In the genomic region with DNA sequence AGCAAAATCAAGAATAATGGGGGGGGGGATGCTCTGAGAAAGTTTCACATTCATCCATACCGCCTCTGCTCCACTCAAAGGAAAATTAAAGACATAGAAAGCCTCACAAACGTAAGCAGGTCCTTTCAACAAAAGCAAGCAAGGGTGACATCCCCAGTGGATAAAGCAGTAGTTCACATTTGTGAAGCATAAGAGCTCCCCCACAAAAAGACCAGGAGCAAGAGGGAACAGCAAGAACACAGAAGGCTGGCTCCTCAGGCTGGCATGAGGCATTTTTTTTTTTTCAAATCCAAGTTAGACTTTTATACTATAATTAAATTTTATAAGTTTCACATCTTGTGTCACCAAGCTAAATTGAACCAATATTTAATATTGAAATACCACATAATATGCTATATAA, we compare ENCODE assay signal across 15 mouse cellular contexts.
DNase-seq lines count a peak whose midpoint lies in the region; ATAC-seq and TF ChIP-seq lines count a peak whose summit lies in the region.
"Had no signal": no experiment of that assay in that cellular context is flagged by ENCODE, and none has a peak within 500 bp of the region (broad histone marks: within the 10 kb centered on the region; RNA-seq: fewer than 3 reads in every experiment).

No protein-coding gene starts in this region.

- H3K27me3 ChIP-seq in forebrain, postnatal 0 days (ENCODE audit: insufficient read depth, low read length), result no peaks in the 10 kb centered on the region
- no peaks in the 10 kb centered on the region for H3K27me3 ChIP-seq in forebrain, embryonic 16.5 days (replicated peaks; ENCODE audit: control insufficient read depth, insufficient read depth, low read length)
- no peaks in the 10 kb centered on the region for H3K27me3 ChIP-seq in midbrain, postnatal 0 days (ENCODE audit: insufficient read depth, low read length)
- H3K27me3 ChIP-seq in midbrain, embryonic 11.5 days (ENCODE audit: control insufficient read depth, insufficient read depth, low read length), result no peaks in the 10 kb centered on the region
- H3K27me3 ChIP-seq in liver, postnatal 0 days (ENCODE audit: insufficient read depth, low read length), result no peaks in the 10 kb centered on the region
- H3K27me3 ChIP-seq: midbrain, embryonic 13.5 days had no signal

- no peak overlapping the region for H3K4me2 ChIP-seq in forebrain, postnatal 0 days (ENCODE audit: low read depth)
- no peak overlapping the region for H3K4me2 ChIP-seq in forebrain, embryonic 16.5 days (ENCODE audit: low read length)
- no peak overlapping the region for H3K4me2 ChIP-seq in midbrain, postnatal 0 days (ENCODE audit: low read depth, low read length, poor library complexity, severe bottlenecking)
- H3K4me2 ChIP-seq in midbrain, embryonic 11.5 days, result no peak overlapping the region
- H3K4me2 ChIP-seq in liver, postnatal 0 days (ENCODE audit: low read depth, low read length), result no peak overlapping the region
- H3K4me2 ChIP-seq: midbrain, embryonic 13.5 days; neural tube, embryonic 13.5 days had no signal

- no peak overlapping the region for H3K27ac ChIP-seq in forebrain, postnatal 0 days (ENCODE audit: low read depth, low read length)
- H3K27ac ChIP-seq in forebrain, embryonic 16.5 days (ENCODE audit: low read length), result no peak overlapping the region
- no peak overlapping the region for H3K27ac ChIP-seq in midbrain, postnatal 0 days (ENCODE audit: low read depth, low read length)
- H3K27ac ChIP-seq in midbrain, embryonic 11.5 days (ENCODE audit: low read depth, low read length), result no peak overlapping the region
- H3K27ac ChIP-seq in liver, postnatal 0 days (ENCODE audit: low read depth), result no peak overlapping the region
- H3K27ac ChIP-seq: forebrain, embryonic 10.5 days; midbrain, embryonic 13.5 days; neural tube, embryonic 13.5 days had no signal

- H3K36me3 ChIP-seq in forebrain, postnatal 0 days (ENCODE audit: insufficient read depth), result no peaks in the 10 kb centered on the region
- H3K36me3 ChIP-seq in forebrain, embryonic 16.5 days (ENCODE audit: control insufficient read depth, insufficient read depth), result no peaks in the 10 kb centered on the region
- no peaks in the 10 kb centered on the region for H3K36me3 ChIP-seq in midbrain, postnatal 0 days (ENCODE audit: insufficient read depth, low read length)
- H3K36me3 ChIP-seq in midbrain, embryonic 11.5 days (ENCODE audit: control insufficient read depth, insufficient read depth, low read length), result no peaks in the 10 kb centered on the region
- no peaks in the 10 kb centered on the region for H3K36me3 ChIP-seq in liver, postnatal 0 days (replicated peaks; ENCODE audit: insufficient read depth, low read length)
- H3K36me3 ChIP-seq: forebrain, embryonic 10.5 days; midbrain, embryonic 13.5 days; neural tube, embryonic 13.5 days had no signal

- no peaks in the 10 kb centered on the region for H3K4me1 ChIP-seq in forebrain, postnatal 0 days (ENCODE audit: insufficient read depth)
- no peaks in the 10 kb centered on the region for H3K4me1 ChIP-seq in forebrain, embryonic 16.5 days (replicated peaks; ENCODE audit: control insufficient read depth, insufficient read depth, low read length)
- H3K4me1 ChIP-seq in midbrain, postnatal 0 days (ENCODE audit: insufficient read depth, low read length), result no peaks in the 10 kb centered on the region
- H3K4me1 ChIP-seq in midbrain, embryonic 11.5 days (ENCODE audit: control insufficient read depth, insufficient read depth, low read length), result no peaks in the 10 kb centered on the region
- no peaks in the 10 kb centered on the region for H3K4me1 ChIP-seq in liver, postnatal 0 days (ENCODE audit: insufficient read depth)
- H3K4me1 ChIP-seq: neural tube, embryonic 13.5 days had no signal

- 59% methylated on average over 2 of the region's 2 CpGs for WGBS in forebrain, postnatal 0 days
- WGBS in forebrain, embryonic 16.5 days, result 45% methylated on average over 2 of the region's 2 CpGs
- WGBS in midbrain, postnatal 0 days, result 33% methylated on average over 2 of the region's 2 CpGs
- 42% methylated on average over 2 of the region's 2 CpGs for WGBS in midbrain, embryonic 11.5 days
- WGBS in liver, postnatal 0 days (ENCODE audit: insufficient replicate concordance), result 43% methylated on average over 2 of the region's 2 CpGs

- H3K9me3 ChIP-seq in forebrain, postnatal 0 days (ENCODE audit: low read length), result no peaks in the 10 kb centered on the region
- H3K9me3 ChIP-seq in forebrain, embryonic 16.5 days (ENCODE audit: control insufficient read depth, low read length), result no peaks in the 10 kb centered on the region
- H3K9me3 ChIP-seq in midbrain, postnatal 0 days (ENCODE audit: low read length), result no peaks in the 10 kb centered on the region
- no peaks in the 10 kb centered on the region for H3K9me3 ChIP-seq in midbrain, embryonic 11.5 days (ENCODE audit: control insufficient read depth, low read length)
- H3K9me3 ChIP-seq in liver, postnatal 0 days (ENCODE audit: low read length), result no peaks in the 10 kb centered on the region
- H3K9me3 ChIP-seq: forebrain, embryonic 10.5 days; midbrain, embryonic 13.5 days; neural tube, embryonic 13.5 days had no signal

- peak; percentile 63; the same call in 1 of the 2 replicates for ATAC-seq in forebrain, postnatal 0 days
- no peak for ATAC-seq in forebrain, embryonic 16.5 days
- ATAC-seq in midbrain, postnatal 0 days (ENCODE audit: low FRiP score), result no peak
- ATAC-seq in midbrain, embryonic 11.5 days (ENCODE audit: low FRiP score), result no peak
- no peak for ATAC-seq in liver, postnatal 0 days
- ATAC-seq: midbrain, embryonic 13.5 days had no signal

- DNase-seq in forebrain, postnatal 0 days, result peak; percentile 25
- peak; percentile 34 for DNase-seq in midbrain, postnatal 0 days (ENCODE audit: low spot score)
- no peak for DNase-seq in midbrain, embryonic 11.5 days (ENCODE audit: low spot score, missing footprints)
- peak; percentile 27 to 35 for DNase-seq in cerebellum, postnatal 10 days
- DNase-seq in retina, postnatal 1 day, result peak; percentile 18
- DNase-seq in ovary, adult 18-20 months (ENCODE audit: low spot score), result no peak
- no peak for DNase-seq in liver, postnatal 0 days
- DNase-seq: heart, postnatal 36 days; kidney, adult 8-10 months; spleen, adult 18-20 months; thymus, adult 18-20 months had no signal

- peak; percentile 61 for TF ChIP-seq CTCF in forebrain, postnatal 0 days (IDR thresholded peaks at IDR 0.05; ENCODE audit: low read depth)
- TF ChIP-seq CTCF in midbrain, postnatal 0 days (IDR thresholded peaks at IDR 0.05), result peak; percentile 58
- TF ChIP-seq CTCF in liver, postnatal 0 days (IDR thresholded peaks at IDR 0.05; ENCODE audit: low read depth), result no peak

- TF ChIP-seq EP300 in liver, postnatal 0 days (IDR thresholded peaks at IDR 0.05; ENCODE audit: low read depth), result no peak

- no peak overlapping the region for H3K4me3 ChIP-seq in forebrain, postnatal 0 days (ENCODE audit: low read depth, low read length)
- no peak overlapping the region for H3K4me3 ChIP-seq in forebrain, embryonic 16.5 days (replicated peaks; ENCODE audit: low read length)
- H3K4me3 ChIP-seq in midbrain, postnatal 0 days (ENCODE audit: low read depth, low read length), result no peak overlapping the region
- no peak overlapping the region for H3K4me3 ChIP-seq in midbrain, embryonic 11.5 days (ENCODE audit: low read depth, low read length)
- no peak overlapping the region for H3K4me3 ChIP-seq in liver, postnatal 0 days (ENCODE audit: low read depth, low read length)
- H3K4me3 ChIP-seq: forebrain, embryonic 10.5 days; midbrain, embryonic 13.5 days; neural tube, embryonic 13.5 days had no signal

- H3K9ac ChIP-seq in forebrain, postnatal 0 days, result no peak overlapping the region
- no peak overlapping the region for H3K9ac ChIP-seq in forebrain, embryonic 16.5 days (replicated peaks; ENCODE audit: low read depth, low read length)
- no peak overlapping the region for H3K9ac ChIP-seq in midbrain, postnatal 0 days (replicated peaks; ENCODE audit: low read length, poor library complexity, severe bottlenecking)
- no peak overlapping the region for H3K9ac ChIP-seq in midbrain, embryonic 11.5 days (ENCODE audit: low read length)
- no peak overlapping the region for H3K9ac ChIP-seq in liver, postnatal 0 days (replicated peaks)
- H3K9ac ChIP-seq: midbrain, embryonic 13.5 days; neural tube, embryonic 13.5 days had no signal

Comparison
In these comparisons a context has a peak if more than half of its experiments do, and no peak if none do; other contexts are left out.
1. DNase-seq: peak in forebrain, postnatal 0 days (single experiment), midbrain, postnatal 0 days (single experiment), cerebellum, postnatal 10 days (2 of 2) and retina, postnatal 1 day (single experiment); none in midbrain, embryonic 11.5 days (single experiment), ovary, adult 18-20 months (single experiment) and liver, postnatal 0 days (single experiment).